Mouse (Mus musculus): ENCODE measurements around the gene Csf1.

Csf1 gene

GRCm38 (mm10) chr3:107781304-107781703 is 21.0 kb upstream of the Csf1 start:
- ATAC-seq (ENCODE audit: low TSS enrichment): no peak

- ATAC-seq (ENCODE audit: low TSS enrichment): peak; percentile 67
Measured at GRCm38 (mm10) chr3:107778016-107778415, 17.7 kb upstream of the Csf1 start.

- ATAC-seq (ENCODE audit: low TSS enrichment): no peak
Measured at GRCm38 (mm10) chr3:107776295-107776694, 16.0 kb upstream of the Csf1 start.

DNA sequence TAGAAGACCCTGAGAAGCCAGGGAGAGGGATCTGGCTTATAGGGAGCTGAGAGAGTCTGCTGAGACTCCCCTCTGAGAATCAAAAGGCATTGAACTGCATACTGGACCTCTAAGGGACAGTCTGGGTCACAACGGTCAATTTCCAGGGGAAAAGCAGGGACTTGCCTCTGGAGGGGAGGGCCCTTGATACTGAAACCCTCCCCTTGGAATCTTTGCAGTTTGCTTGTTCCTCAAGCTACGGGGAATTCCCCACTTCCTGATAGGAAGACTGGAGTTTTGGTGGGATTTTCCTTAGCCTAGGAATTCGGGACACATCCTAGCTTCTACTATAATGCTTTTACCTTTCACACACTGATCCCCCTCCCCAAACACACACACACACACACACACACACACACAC is 15.5 kb upstream of the Csf1 start:
- no peak for ATAC-seq (ENCODE audit: low TSS enrichment)

DNA sequence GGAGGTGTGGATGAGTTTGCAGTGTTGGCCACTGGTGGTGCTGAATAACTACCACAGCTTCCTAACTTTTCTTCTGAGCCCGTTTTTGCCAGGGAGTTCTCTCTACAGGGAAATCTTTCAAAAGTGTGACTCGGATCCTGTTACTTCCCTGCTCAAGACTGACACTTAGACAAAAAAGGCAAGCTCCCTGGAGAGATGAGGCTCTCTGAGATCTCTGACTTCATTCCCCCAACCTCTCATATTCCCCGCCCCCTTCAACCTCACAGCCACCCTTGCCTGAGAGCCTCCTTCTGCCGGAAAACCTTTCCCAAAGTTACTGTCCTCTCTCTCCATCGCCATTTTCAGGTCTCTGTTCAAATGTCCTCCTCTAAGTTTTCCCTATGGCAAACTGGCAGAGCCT is 14.8 kb upstream of the Csf1 start:
- no peak for ATAC-seq (ENCODE audit: low TSS enrichment)

- no peak for ATAC-seq (ENCODE audit: low TSS enrichment)
Measured at GRCm38 (mm10) chr3:107772860-107773259, 12.6 kb upstream of the Csf1 start.

- ATAC-seq (ENCODE audit: low TSS enrichment): no peak
Measured at GRCm38 (mm10) chr3:107769692-107770091, 9.4 kb upstream of the Csf1 start.

DNA sequence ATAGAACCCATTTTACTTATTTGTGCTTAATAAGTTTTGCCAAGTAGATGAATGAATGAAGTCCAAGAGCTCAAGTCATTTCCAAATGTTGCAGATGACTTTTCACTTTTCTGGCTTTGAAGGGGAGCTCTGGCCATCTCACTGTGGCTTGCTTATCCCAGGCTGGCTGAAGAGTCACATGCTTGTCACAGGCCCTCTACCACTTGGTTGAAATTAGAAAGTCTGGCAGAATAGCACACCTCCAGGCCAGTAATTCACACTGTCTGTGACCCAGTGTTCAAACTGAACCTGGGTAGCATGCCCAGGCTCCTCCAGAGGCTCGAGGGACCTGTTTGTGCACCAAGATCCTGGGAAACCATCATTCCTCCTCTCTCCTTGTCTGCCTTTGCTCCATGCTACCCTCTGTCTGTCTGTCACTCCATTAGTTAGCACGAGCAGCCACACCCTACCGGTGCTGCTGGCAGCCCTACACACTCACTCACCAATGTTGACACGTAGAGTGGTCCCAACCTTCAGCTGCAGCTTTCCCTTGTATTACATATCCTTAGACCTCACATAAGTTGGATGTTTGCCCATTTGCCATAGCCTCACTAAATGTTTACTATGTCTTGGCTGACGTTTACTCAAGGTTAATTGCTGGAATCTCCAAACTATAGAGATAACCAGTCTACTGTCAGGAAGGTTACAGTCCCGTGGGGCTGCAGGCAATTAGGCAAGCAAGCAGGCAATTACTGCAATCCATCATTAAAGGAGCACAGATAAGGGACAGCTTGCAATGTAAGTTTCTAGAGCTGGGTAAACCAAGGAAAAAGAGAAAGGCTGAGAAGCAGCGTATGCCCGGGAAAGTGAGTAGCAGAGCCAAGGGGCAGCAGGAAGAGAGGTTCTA is 8.1 kb upstream of the Csf1 start:
- ATAC-seq (ENCODE audit: low TSS enrichment): no peak

DNA sequence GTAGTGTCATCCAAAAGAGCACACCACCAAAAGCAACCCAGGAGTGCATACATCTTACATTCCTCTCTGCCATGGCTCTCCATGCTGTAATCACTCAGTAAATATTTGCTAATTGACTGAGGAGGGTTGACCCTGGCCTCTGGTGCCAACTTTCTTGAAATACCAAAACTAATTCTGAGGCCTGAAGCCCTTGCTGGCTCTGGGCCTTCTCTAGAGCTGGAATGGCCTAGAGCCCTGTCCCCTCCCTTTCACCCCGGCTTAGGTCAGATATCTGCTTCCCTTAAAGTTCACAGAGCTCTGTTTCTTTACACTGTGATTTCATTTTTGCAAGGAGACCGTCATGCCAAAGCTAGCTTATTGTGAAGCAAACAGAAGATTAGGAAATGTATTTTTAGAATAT is 6.5 kb upstream of the Csf1 start:
- no peak for ATAC-seq (ENCODE audit: low TSS enrichment)

DNA sequence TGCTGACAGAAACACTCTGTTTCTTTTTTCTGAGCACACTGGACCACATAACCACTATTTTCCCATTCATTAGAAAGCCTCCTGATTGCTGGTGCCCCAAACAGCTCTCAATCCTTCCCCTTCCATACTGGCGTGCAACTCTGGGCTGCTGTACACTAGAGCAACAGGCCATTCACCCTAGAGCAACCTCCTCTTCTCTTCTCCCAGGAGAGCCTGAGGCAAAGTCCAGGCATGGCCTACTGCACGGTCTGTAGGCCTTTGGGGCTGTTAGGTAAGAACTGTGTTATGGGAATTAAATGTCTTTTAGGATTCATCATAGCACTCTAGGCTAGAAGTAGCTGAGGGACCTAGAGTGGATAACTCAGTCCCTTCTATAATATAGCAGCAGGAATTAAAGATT is 5.7 kb upstream of the Csf1 start:
- ATAC-seq (ENCODE audit: low TSS enrichment): no peak

- no peak for ATAC-seq (ENCODE audit: low TSS enrichment)
Measured at GRCm38 (mm10) chr3:107763552-107763951, 3.3 kb upstream of the Csf1 start.

DNA sequence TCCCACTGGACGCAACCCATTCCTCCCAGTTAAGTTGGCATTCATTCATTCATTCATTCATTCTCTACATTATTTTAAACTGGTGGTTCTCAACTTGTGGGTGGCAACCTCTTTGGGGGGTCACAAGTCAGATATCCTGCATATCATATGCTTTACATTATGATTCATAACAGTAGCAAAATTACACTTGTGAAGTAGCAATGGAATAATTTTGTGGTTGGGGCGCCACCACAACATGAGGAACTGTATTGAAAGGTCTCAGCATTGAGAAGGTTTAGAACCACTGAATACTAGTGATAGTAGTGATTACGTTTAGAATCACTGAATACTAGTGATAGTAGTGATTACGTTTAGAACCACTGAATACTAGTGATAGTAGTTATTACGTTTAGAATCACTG is 1.2 kb upstream of the Csf1 start:
- no peak for ATAC-seq (ENCODE audit: low TSS enrichment)

DNA sequence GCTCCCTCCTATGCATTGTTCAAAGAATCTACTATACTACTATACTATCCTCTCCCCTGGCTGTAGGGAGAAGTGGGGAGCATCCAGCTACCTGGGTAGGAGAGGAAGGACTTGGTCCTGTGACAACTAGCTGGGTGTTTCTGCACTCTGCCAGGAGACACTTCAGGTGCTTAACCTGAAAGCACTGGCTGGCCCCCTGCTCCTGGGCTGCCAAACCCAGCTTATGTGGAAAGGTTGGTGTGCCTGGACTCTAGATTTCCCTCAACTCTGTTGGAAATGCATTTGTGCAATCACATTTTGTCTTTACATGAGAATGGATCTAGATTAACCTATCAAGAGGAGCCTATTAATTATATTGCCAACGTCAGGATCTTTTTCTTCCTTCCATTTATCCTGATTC is 502 bp upstream of the Csf1 start:
- ATAC-seq (ENCODE audit: low TSS enrichment): no peak

DNA sequence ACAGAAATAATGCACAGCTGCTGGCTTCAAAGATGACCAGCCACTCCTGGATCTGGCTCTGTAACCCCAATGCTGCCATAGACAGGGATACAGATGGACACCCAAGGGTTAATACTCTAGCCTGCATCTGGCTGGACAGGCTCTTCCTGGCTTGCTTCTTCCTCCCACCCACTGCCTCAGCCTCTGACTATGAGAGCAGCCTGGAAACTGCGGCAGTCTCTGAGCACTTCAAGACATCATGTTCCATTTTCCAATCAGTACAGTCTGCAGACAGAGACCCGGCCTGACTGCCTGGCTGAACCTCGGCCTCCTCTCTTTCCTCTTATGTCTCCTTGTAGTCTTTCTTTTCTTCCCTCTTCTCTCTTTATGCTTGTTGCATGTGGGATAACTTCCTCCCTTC is 1.6 kb downstream of the Csf1 start:
- peak; percentile 53 for ATAC-seq (ENCODE audit: low TSS enrichment)

GRCm38 (mm10) chr3:107758176-107758575 is 2.1 kb downstream of the Csf1 start:
- ATAC-seq (ENCODE audit: low TSS enrichment): no peak

- no peak for ATAC-seq (ENCODE audit: low TSS enrichment)
Measured at GRCm38 (mm10) chr3:107757365-107758129, 2.7 kb downstream of the Csf1 start.

GRCm38 (mm10) chr3:107756481-107756866 is 3.8 kb downstream of the Csf1 start:
- no peak for ATAC-seq (ENCODE audit: low TSS enrichment)

GRCm38 (mm10) chr3:107755702-107756480 is 4.4 kb downstream of the Csf1 start:
- ATAC-seq (ENCODE audit: low TSS enrichment): no peak

GRCm38 (mm10) chr3:107754632-107755031 is 5.6 kb downstream of the Csf1 start:
- ATAC-seq (ENCODE audit: low TSS enrichment): peak; percentile 33

DNA sequence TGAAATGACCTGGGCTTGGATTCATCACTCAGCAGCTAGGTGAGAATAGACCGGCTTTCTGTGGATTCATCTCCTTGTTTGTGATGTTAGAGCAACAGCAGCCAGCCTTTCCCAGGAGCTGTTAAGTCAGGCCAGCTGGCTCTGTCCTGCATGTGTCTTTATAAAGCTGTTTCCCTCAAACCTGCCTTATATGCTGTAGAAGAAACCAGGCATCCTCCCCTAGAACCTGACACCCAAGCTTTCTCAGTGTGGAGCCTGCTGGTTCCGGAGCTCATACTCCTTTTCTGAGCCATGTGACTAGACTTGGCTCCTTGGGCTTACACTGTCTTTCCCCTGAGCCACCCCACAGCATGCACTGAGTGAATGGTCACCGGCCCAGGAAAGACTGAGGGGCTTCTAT is 8.7 kb downstream of the Csf1 start:
- ATAC-seq (ENCODE audit: low TSS enrichment): peak; percentile 69

GRCm38 (mm10) chr3:107750775-107751540 is 9.3 kb downstream of the Csf1 start:
- ATAC-seq (ENCODE audit: low TSS enrichment): peak; percentile 18

- ATAC-seq (ENCODE audit: low TSS enrichment): no peak
Measured at GRCm38 (mm10) chr3:107749446-107749845, 10.8 kb downstream of the Csf1 start.

All from frontal cortex, adult (tissue).